Mouse (Mus musculus) urinary bladder, postnatal 4 days (tissue): Measurements from ENCODE around the gene Dhrs2.

ENCODE experiments used
- DNase-seq, 2 experiments: peaks; one replicate each; pipeline ENCODE4 v3.0.0; 2021 to 2022; ENCODE audit warnings: low spot score in 2 of 2

Dhrs2 gene

DNA sequence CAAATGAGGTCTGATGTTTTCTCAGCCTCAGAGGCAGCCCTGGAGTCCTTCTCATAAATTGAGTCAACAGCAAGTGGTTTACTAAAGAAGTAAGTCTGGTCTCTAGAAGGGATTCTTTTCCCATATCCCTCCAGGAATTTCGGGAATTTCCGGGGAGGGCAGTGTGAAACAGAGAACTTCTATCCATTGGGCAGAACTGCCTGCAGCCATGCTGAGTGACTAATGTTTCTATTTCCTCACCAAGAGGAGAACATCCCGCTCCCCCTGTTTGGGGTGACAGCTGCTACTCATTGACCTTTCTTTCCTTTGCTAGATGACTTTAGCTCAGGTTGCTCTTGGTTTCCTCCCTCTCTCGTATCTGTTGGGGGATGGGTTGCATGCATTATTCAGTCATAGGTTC is 31.8 kb downstream of the Dhrs2 start:
- no peak for DNase-seq

DNA sequence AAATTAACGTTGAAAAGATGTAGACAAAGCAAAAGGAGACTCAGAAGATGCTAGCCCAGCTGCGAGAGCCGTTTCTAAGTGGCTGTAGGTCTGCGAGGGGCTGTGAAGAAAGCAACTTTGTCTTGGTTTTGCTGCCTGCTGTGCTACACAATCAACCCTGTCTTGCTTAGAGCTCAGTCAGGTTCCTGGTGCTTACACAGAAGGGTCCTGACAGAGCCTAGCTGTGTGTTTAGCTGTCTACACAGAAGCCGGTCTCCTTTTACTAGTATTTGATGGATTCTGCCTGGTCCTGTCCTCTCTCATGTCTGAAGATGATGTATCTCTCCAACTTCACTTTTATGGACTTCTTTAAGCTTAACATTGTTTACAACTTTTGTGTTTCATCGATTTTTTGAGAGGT is 33.6 kb downstream of the Dhrs2 start:
- no peak for DNase-seq

DNA sequence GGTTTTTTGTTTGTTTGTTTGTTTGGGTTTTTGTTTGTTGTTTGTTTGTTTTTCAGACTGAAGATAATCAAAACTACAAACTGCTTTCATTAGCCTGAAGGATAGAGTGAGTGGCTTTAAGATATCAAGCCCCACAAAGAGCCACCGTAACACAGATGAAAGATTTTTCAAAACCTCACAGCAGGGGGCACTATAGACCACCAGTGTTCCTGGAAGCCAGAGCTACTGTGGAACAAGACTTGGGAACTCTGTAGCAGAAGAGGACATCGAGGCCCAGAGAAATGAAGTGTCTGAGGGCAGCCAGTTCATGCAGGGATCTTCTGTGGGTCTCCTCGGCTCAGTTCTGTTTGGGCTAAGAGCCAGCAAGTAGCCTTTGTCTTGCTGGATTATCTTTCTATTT is 49.4 kb downstream of the Dhrs2 start:
- no peak for DNase-seq

DNA sequence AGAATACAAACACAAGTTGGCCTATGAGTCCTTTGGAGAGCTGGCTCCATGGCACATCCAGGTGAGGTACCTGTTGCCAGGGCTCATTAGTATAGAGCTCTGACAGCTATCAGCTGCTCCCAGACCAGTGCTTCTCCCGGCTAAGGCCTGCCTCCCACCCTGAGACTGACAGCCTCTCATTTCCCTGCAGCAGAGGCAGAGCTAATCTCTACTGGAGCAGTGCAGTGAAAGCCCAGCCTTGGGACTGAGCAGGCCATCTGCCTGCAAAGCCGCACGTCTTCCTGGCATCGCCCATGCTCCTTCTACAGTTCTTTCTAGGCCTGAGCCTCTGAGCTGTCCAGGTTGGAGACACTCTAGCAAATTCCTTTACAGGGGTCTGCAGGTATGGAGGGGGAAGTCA is 51.2 kb downstream of the Dhrs2 start:
- DNase-seq = no peak

DNA sequence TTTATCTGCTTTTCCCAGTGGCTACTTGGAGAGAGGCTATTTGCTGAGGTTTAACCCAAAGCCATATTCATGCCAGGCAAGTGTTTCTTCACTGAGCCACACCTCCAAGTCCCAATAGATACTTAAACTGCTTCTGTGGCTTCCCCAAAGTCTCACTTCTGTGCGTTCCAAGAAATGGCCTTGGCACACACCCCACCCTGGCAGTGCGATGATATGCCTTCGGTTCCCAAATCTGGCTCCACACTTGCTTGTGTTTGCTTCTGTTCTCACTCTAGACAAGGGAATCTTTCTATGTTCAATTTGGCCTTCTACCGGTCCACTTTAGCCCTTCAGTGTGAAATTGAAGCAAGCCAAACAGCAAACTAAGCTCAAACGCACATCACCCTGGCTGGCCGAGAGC is 53.0 kb downstream of the Dhrs2 start:
- no peak for DNase-seq

DNA sequence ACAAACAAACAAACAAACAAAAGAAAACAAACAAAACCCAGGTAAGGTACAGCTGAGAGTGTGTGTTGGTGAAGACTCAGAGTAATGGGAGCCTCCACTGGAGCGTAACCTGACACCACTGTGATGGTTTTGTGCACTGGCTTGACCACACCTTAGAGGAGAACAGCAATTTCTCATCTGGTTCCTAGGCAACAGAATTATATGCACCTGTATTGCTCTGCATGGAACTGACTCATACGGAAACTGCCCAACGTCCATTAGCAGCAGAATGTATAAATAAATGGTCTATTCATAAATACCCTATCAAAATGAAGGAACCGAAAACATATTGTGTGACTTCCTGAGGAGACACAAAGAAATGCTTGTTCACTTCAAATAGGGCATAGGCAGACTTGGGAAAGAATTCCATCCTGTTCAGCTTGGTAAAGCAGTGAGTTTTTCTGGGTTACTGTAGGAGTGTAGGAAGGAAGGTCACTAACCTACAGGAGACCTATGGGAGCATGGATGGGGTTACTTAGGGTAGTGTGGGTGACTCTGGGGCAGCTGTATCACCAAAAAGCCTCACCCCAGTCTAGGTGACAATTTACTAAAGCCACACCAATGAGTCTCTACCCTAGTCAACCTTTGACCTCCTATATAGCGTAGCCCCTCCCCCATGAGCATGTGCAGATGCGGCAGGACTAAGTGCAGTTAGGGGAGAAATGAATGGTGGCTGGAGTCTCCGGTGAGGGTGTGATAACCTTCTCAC is 57.7 kb downstream of the Dhrs2 start:
- no peak for DNase-seq
